Mouse (Mus musculus): ENCODE data around the gene Slc40a1. TPM values are rescaled to one million over a fixed set of nuclear protein-coding genes. Genes with fewer than 3 reads are reported as not detected.

The Slc40a1 gene
- total RNA-seq, 2 experiments from 2014 or later: 25.5 to 38.3 TPM

Other genes with a start within 250 kb of the Slc40a1 start
- gene Wdr75, start 131.4 kb downstream of the Slc40a1 start, total RNA-seq (2015): 145 and 159 TPM in 2 replicates
- 68.6 and 97.2 TPM in 2 replicates for gene Wdr75, start 131.4 kb downstream of the Slc40a1 start, total RNA-seq (2017)
- gene Gm5269, start 36.2 kb downstream of the Slc40a1 start, total RNA-seq (2015): not detected in 2 replicates
- not detected in 2 replicates for gene Gm5269, start 36.2 kb downstream of the Slc40a1 start, total RNA-seq (2017)
- not detected in 2 replicates for gene Dnah7b, start 139.8 kb upstream of the Slc40a1 start, total RNA-seq (2015)
- 0.10 TPM in 1 of 2 replicates, not detected in the other for gene Dnah7b, start 139.8 kb upstream of the Slc40a1 start, total RNA-seq (2017)